Mouse (Mus musculus): Measurements from ENCODE around the gene Treh.

The Treh gene

DNA sequence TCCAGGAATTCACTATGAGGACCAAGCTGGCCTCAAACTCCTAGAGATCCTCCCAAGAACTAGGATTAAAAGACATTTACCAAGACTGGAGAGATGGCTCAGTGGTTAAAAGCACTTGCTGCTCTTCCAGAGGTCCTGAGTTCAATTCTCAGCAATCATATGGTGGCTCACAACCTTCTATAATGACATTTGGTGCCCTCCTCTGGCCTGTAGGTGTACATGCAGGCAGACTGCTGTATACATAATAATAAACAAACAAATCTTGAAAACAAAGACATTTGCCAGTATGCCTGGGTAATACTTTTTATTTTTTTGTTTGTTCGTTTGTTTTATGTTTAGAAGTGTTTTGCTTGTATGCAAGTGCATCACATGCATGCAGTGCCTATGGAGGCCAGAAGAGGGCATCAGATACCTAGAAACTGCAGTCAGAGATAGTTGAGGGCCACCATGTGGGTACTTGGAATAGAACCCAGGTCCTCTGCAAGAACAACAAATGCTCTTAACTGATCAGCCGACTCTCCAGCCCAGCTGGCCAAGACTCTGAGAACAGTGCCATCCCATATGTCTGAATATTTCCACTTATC, 5.3 kb downstream of the Treh start:
- in situ Hi-C loops (cut with MboI, MseI) = no loop called here

DNA sequence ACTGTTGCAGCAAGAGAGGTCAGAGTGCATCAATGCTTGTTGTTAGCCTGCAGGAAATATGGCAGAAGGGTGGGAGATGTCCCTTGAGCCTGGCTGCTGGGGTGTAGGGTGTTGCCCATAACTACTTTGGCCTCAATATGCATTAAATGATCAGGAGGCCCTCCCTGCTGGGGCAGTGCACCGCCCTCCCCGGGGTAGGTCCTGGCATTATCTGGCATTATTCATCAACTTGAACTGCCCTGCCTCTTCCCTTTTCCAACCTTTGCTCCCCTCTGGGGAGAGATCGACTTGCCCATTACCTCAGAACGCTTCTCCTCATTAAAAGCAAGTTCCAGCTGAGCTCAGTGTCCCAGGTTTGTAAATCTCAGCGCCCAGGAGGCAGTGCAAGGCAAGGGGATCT, 6.5 kb downstream of the Treh start:
- in situ Hi-C loops (cut with MboI, MseI) = no loop called here

DNA sequence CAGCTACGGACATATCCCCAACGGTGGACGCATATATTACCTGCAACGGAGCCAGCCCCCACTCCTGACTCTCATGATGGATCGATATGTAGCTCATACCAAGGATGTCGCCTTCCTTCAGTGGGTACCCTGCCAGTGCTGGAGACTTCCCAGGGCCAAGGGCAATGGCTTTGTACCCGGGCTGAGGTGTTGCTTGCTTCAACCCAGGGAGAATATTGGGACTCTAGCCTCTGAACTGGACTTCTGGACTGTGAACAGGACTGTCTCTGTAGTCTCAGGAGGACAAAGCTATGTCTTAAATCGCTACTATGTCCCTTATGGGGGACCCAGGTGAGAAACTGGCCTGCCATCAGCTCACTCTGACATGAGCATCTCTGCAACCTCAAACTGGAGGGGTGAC, 10.0 kb downstream of the Treh start:
- in situ Hi-C loops (cut with MboI, MseI) = no loop called here

DNA sequence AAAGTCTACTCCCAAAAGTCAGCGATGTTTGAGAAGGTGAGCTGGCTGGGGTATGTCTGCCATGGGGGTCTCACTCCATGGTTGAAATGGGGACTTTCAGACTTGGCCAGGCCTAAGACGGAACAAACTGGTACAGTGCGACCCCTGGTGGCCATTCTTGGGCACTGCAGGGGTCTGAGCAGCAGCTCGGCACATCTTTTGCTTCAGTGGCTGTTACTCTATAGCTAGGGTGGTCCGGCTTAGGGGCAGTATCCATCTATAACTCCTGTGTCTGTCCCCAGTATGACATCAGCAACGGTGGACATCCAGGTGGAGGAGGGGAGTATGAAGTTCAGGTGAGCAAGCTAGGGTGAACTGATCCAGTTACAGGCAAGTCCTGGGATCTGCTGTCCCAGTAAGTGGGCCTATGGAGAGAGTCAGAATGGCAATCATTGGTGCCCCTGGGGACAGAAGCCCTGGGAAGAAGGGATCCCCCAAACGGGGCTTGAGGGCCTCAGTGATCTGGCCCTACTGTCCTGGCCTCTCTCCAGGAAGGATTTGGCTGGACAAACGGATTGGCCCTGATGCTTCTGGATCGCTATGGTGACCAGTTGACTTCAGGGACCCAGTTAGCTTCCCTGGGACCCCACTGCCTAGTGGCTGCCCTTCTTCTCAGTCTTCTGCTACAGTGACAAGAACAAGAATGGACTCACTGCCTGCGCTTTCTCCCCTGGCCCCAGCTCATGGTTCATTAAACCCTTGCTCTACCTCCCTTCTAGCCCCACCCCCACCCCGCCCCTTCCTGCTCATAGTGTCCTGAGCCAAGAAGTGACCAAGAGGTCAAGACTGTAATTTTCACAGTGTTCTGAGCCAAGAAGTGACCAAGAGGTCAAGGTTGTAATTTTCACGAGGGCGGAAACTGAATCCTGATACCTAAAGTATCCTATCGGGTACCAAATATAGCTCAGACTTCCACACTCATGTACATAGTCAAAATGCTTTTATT, 12.6 kb downstream of the Treh start:
- in situ Hi-C loops (cut with MboI, MseI) = loop anchor here (5.0 kb wide), 1 partner anchor 37 kb away; no protein-coding TSS in a partner anchor

DNA sequence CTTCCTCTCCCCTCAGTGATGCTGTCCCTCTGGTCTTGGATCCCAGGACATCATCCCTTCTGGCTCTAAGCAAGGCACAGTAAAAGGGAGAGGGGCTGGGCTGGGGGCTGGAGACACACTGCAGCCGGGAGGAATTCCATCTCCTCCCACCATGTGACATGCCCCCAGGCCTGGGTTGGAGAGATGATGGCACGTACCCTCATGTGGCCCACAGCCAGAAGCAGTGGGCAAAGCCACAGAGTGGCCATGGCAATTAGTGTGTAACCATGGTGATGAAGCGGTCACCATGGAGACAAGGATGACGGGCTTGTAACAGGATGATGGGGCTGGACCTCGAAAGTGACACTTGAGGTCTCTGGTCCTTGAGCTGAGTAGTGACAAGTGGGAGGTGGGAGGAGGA, 13.6 kb downstream of the Treh start:
- in situ Hi-C loops (cut with MboI, MseI) = loop anchor here (5.0 kb wide), 1 partner anchor 36 kb away; no protein-coding TSS in a partner anchor

DNA sequence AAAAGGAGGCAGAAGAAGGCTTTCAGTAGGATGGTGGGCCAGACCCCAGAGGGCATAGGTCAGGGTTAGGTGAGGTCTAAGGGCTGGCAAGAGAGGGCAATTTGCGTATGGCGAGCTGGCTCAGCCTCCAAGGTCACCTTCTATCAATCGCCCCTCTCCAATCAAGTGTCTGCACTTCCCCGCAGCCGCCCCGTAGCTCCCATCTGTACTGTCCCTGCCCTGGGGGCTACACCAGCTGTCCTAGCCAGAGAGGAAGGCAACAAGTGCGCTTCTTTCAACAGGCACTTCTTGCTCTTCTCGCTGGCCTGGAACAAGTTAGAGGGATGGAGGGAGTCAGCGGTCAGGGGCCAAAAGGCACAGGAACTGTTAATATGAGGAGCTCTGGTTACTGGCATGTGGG, 15.0 kb downstream of the Treh start:
- in situ Hi-C loops (cut with MboI, MseI) = loop anchor here (5.0 kb wide), 1 partner anchor 34 kb away; no protein-coding TSS in a partner anchor

DNA sequence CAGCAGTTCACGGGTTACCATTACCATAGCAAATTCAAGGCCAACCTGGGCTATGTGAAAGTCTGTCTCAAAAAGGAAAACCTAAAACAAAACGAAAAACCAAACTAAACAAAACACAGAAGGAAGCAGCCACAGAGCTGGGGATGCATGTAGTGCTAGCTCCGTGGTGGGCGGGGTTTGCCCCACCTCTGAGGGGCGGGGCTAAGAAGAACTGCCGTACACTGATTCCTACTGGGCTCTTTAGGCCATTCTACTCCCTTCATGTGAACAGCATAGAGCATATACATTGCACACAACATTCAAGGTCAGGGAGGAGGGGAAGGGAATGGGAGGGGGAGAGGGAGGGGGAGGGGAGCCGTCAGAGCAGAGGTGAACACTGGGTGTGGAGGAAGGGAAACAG, 17.6 kb downstream of the Treh start:
- in situ Hi-C loops (cut with MboI, MseI) = no loop called here

DNA sequence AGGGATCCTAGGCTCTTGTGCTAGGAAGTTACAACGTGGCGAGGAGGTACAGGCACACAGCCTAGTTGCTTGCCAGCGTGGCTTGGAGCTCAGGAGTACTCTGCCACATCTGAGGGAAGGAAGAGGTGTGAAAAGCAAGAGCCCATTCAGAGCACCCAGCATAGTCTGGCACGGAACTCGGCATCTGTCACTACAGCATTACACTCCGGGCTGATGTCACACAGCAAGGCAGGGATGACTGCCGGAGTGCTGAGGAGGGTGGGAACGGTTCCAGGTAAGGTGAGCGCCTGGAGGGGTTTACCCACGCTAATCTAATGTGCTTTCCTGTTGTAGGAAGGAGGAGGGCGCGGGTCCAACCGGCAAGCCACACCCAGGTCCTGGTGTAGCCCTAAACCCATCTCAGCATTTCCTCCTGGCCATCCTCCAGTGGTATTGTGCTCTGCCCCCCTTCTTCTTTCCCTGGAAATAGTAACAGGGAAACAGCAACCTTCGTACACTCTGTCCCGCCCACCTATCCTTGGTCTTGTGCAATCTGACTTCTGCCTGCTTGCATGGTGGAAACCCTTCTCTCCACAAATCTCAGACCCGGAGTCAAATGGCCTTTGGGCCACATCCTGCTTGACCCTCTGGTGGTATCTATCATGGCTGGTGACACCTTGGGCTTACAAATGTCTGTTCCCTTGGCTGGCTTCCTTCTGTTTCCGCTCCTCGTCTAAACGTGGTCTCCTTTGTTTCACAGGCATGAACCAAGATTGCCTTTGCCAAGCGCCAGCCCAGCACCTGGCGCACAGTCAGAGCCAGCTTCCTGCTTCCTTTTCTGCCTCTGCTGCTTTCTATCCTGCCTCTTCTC, 18.9 kb downstream of the Treh start:
- in situ Hi-C loops (cut with MboI, MseI) = no loop called here

DNA sequence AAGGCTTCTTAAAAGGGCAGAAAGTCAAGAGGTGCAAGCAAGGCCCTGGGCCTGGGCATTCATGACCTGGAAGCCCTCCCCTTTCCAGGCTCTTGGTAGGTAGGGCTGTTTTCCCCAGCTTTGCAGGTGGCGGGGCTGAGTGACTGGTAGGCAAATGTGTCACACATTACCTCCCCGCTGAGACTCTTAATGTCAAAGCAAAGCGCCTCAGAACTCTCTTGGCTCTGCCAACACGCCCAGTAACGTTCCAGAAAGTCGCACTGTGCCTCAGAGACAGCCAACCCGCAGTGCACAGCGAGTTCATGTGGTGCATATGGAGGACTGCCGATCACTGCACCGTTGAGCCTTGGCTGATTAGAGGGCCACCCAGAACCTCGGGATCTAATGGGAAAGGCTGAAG, 20.0 kb downstream of the Treh start:
- in situ Hi-C loops (cut with MboI, MseI) = no loop called here

DNA sequence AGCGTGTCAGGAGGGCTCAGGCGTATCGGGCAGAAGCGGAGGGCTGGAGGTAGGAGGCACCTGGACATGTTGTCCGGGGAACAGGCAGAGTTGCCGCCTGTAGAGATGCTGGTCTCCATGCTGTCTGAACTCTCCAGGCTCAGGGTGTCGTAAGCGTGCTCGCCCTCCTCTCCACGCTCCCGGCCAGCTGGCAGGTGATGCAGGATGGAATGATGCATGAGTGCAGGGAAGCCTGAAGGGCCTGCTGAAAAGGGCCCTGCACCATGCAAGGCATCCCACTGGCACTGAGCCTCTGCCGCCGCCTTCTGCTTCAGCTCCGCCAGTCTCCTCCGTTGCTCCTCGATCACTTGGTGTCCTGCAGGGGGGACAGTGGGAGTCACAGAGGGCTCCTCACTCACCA, 24.8 kb downstream of the Treh start:
- in situ Hi-C loops (cut with MboI, MseI) = no loop called here

DNA sequence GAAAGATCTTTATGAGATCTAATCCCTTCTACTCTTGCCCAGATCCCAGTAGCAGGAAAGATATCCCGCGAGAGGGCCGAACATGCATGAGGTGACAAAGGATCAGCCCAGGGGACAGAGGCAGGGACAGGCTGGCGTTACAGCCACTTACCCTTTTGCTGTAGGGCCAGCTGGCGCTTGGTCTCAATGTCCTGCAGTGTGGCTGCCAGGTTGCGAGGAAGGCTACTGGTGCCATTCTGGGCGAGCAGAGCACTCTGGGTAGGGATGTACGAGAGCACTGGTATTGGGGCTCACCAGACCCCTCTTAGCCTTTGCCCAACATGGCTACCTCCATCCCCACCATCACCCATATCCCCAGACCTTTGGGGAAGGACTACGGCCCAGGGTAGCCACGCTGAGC, 26.2 kb downstream of the Treh start:
- in situ Hi-C loops (cut with MboI, MseI) = no loop called here

DNA sequence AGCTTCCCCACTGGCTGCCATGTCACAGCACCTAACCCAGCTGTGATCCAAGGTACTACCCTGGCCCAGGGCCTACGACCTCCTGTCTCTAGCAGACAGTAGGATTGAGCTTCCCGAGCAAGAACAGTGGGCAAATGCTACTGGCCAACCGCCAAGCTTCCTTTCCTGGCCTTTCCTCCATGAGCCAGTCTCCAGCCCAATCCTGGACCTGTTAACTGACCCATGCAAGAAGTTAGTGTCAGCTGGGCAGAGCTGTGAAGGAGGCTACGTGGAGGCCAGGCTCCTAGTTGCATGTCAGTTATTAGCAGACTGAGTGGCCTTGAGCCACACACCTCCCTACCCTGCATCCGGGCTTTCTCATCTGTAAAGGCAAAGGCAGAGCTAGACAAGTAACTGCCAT, 26.7 kb downstream of the Treh start:
- in situ Hi-C loops (cut with MboI, MseI) = no loop called here

DNA sequence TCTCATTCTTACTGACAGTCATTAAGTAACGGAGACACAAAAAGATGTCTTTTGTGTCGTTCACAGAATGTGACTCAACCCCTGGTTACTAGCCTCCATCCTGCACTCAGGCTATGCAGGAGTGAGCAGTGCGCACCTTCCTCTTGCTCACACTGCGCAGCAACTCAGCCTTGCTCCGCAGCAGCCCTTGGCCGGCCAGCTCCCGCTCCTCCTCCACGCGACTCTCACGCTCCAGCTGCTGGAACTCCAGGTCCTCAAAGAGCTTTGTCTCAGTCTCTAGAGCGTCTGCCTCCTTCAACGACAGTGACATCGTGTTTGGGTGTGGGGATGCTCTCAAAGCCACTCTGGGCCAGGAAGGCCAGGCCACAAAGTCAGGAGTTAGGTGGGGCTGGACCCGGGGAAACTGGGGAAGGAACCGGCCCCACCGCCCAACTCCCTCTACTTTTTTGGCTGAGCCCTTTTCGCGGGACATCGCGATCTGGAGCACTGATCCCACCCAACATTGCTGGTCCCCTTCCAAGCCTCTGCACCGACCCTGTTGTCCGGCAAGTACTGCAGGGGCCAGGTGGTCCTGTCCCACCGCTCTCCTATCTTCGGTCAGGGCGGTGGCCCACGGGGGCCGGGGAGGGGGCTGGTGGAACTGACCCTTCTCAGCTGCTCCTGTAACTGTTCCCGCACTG, 34.9 kb downstream of the Treh start:
- in situ Hi-C loops (cut with MboI, MseI) = no loop called here

DNA sequence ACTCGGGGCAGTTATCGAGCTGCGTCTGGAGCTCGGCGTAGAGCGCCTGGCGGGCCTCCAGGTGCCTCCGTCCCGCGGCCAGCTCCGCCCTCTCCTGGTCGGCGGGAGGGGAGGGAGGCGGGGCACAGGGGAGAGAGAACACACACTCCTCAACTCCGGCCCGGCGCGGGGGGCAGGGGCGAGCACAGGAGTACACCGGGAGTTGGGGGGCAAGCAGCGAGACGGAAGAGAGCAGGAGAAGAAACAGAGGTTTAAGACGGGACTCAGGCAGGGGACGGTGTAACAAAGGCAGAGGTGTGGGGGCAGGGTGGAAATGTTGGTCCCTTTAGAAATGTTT, 35.4 kb downstream of the Treh start:
- in situ Hi-C loops (cut with MboI, MseI) = no loop called here

DNA sequence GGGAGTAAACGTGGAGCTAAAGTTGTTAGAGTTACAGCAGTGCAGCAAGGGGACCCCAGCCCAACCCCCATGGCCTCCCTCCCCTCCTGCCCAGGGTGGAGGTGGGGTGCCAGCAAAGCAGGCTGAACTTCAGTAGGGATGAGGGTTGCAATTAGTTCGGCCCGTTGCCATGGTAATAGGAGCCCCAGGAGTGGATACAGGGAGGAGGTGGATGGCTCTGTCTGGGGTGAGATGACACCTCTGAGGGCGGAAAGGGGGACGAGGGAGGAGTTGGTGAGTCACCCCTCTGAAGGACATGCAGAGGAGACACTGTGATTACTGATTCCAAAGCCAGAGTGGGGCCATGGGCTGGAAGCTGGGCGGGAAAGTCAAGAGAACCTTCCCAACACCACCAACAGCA, 35.9 kb downstream of the Treh start:
- in situ Hi-C loops (cut with MboI, MseI) = no loop called here

DNA sequence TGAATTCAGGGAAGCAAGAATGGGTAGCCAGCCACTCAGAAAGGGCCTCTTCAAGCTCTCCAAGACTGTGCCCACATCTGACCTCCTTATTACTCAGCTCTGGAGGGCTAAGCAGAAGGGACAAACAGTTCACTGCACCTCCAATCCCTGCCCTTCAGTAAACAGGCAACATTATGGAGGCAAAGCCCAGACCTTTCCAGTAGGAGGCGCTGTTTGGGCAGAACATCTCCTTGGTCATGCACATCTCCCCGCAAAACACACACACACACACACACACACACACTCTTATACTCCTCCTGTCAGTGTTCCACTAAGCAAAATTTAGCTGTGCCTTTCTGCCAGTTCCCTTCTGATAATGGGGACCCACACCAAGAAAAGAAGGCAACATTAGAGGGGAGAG, 36.6 kb downstream of the Treh start:
- in situ Hi-C loops (cut with MboI, MseI) = no loop called here

DNA sequence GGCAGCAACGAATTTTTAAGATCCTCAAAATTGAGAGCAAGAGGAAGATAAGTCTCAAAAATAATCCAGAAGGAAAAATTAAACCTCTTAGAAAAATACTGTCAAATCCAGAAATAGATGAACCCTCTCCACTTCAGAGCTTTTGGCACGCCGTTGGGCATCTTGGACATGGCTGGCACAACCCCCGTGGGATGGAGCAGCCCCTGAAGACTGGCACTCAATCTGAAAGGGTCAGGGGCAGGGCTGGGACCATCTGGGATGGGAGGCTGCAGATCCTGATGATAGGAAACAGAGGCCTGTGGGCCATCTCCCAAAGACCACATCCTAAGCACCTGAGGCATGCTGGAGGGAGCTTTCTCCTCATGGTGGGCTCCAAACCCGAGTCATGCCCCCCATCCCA, 37.2 kb downstream of the Treh start:
- in situ Hi-C loops (cut with MboI, MseI) = no loop called here

DNA sequence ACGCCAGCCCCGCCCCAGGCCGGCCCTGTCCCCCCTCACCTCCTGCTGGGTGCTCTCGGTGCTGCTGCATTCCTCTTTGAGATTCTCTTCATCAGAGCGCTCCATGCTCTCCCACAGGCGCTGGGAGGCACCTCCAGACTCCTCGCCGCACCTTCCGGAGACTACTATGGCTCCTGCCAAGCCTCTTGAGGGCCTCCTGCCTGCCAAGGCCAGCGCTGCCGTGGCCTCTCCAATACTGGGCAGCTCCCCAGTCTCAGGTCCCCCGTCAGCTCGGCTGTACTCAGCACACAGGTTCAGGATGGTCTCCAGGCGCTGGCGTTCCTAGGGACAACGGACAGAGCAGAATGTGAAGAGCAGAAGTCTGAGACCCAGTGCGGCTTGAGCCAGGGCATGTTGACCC, 38.6 kb downstream of the Treh start:
- in situ Hi-C loops (cut with MboI, MseI) = no loop called here

DNA sequence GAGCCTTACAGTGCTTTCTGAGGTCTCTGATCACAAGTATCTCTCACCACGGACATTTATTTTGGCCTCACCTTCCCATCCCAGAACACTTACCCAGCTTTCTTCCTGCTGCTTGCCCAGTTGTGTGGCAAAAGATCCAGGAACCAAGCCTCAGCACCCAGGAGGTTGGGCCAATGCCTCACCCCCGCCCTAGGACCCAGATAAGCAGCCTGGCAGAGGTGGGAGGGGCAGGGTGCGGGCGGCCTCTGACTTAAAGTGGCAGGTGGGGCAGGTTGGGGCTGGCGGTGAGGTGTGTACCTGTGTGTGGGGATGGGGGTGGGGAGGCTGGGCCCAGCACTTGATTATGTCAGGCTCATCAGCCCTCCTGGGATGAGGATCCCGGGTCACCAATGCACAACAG, 40.0 kb downstream of the Treh start:
- in situ Hi-C loops (cut with MboI, MseI) = no loop called here

DNA sequence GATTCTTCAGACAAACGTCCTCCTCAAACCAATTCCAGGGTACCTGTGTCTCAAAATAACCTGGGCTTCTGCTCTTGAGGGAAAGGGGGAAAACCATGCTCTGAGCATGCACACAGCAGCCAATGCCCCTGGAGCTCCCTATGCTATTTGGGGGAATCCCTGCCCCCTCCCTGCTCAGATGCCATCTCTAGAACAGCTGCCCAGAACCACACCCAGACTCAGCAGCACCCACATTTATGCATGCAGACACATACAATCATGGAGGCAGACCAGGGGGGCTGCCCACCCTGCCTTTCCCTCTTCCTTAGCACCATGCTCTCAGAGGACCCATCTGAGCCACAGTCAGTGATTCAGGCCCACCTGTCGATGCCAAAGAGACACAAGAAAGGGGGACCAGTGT, 40.5 kb downstream of the Treh start:
- in situ Hi-C loops (cut with MboI, MseI) = no loop called here

DNA sequence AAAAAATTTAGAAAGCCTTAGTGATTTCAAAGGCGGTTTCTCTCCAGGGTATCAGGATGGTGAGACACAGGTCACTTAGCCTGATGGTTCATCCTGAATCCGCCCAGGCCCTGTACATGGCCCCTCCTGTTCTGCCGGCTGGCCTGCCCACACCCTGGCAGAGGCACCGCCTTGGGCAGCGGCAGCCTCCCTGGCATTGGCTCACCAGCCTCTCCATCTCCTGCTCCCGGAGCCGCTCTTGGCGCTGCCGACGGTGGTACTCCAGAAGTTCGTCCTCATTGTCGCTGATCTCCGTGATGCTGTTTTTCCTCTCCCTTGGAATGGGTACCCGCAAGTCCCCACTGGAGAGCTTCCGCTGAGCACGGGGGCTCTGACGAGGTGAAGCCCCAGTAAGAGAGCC, 42.1 kb downstream of the Treh start:
- in situ Hi-C loops (cut with MboI, MseI) = no loop called here

All from T-helper 1 cell (primary cell).